Mouse (Mus musculus): ENCODE data around the gene Prr23a3. TPM values are rescaled to one million over a fixed set of nuclear protein-coding genes. Genes with fewer than 3 reads are reported as not detected.

The Prr23a3 gene
- polyA plus RNA-seq, 1 experiment from 2014 or later, result not detected

DNA sequence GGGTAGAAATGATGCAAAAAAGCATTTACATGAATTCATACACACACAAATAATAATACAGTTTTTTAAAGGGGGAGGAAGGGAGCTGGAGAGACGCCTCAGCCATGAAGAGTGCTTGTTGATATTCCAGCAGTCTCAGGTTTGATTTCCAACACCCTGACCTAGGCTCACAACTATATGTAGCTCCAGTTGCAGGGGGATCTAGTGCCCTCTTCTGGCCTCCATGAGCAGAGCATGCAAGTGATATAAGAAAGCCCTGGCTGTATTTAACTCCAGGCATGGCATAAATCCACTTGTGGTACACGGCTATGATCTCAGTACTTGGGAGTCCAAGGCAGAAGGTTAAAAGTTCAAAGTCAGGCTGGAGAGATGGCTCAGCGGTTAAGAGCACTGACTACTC lies 1.1 kb upstream of the Prr23a3 start:
- no peaks in the 10 kb centered on the region; the same call in 1 of the 2 replicates for H3K9me3 ChIP-seq
- H3K9ac ChIP-seq (replicated peaks), result no peak overlapping the region
- no peaks in the 10 kb centered on the region for H3K4me1 ChIP-seq (replicated peaks)
- no peak overlapping the region for H3K4me3 ChIP-seq (replicated peaks)
- H3K36me3 ChIP-seq, result no peaks in the 10 kb centered on the region
- ATAC-seq (ENCODE audit: insufficient number of reproducible peaks, insufficient read depth, low FRiP score, low TSS enrichment, low read depth), result no peak
- no peak overlapping the region for H3K4me2 ChIP-seq
- no peak overlapping the region for H3K27ac ChIP-seq
- WGBS, result 71% methylated on average over 3 of the region's 3 CpGs
- H3K27me3 ChIP-seq, result peaks cover 16% of the 10 kb centered on the region

GRCm38 (mm10) chr9:98901486-98901885 lies 36.9 kb downstream of the Prr23a3 start:
- H3K27ac ChIP-seq, result no peak overlapping the region
- no peak overlapping the region for H3K4me2 ChIP-seq
- no peaks in the 10 kb centered on the region for H3K27me3 ChIP-seq
- no peaks in the 10 kb centered on the region for H3K36me3 ChIP-seq
- H3K4me3 ChIP-seq (replicated peaks), result no peak overlapping the region
- no peak for ATAC-seq (ENCODE audit: insufficient number of reproducible peaks, insufficient read depth, low FRiP score, low TSS enrichment, low read depth)
- WGBS, result 81% methylated on average over 1 of the region's 1 CpGs
- no peak overlapping the region for H3K9ac ChIP-seq (replicated peaks)
- H3K9me3 ChIP-seq, result peaks cover 19% of the 10 kb centered on the region
- H3K4me1 ChIP-seq (replicated peaks), result no peaks in the 10 kb centered on the region

DNA sequence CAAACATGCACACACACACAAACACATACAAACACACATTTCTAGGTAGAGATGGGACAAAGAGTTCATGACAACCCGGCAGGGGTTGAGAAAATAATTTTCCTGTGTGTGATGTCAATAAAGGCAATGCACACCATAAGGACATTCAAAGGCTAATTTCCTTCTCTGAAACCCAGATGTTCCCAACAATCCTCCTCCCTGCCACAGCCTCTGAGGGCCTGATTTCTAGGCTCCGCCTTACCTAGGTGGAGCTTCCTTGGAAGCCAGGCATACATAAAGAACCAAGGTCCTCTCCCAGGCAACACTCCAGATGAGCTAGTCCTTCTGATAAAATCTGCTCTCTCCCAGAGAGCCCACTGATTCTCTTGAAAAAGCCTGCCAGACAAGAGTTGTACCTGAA lies 38.3 kb downstream of the Prr23a3 start, which contains the start of gene 7420426K07Rik:
Gene 7420426K07Rik, plus strand, starts transcription at position 301 of the 400 bp plus-strand sequence.
- H3K36me3 ChIP-seq, result no peaks in the 10 kb centered on the region
- no peak within 1 kb of the TSS for H3K4me3 ChIP-seq (replicated peaks)
- no peak within 1 kb of the TSS for H3K27ac ChIP-seq
- H3K4me1 ChIP-seq (replicated peaks), result no peaks in the 10 kb centered on the region
- no peak within 1 kb of the TSS for H3K4me2 ChIP-seq
- no peak within 1 kb of the TSS for H3K9ac ChIP-seq (replicated peaks)
- no peak for ATAC-seq (ENCODE audit: insufficient number of reproducible peaks, insufficient read depth, low FRiP score, low TSS enrichment, low read depth)
- no peaks in the 10 kb centered on the region for H3K27me3 ChIP-seq
- H3K9me3 ChIP-seq, result peaks cover 6% of the 10 kb centered on the region; the same call in 1 of the 2 replicates
- 91% methylated on average over 2 of the region's 2 CpGs for WGBS

Other genes starting within 250 kb of the Prr23a3 start
- not detected in 2 replicates for gene Prr23a1, start 22.3 kb upstream of the Prr23a3 start, polyA plus RNA-seq (2016; fragmentation: Nextera tagmentation; extraction: Ambion mirVana)
- gene Prr23a2, start 8.3 kb upstream of the Prr23a3 start, polyA plus RNA-seq (2016; fragmentation: Nextera tagmentation; extraction: Ambion mirVana), result not detected in 2 replicates
- not detected in 2 replicates for gene 7420426K07Rik, start 38.4 kb downstream of the Prr23a3 start, polyA plus RNA-seq (2016; fragmentation: Nextera tagmentation; extraction: Ambion mirVana)
- 0.06 TPM in 1 of 2 replicates, not detected in the other for gene Foxl2, start 90.5 kb downstream of the Prr23a3 start, polyA plus RNA-seq (2016; fragmentation: Nextera tagmentation; extraction: Ambion mirVana)
- gene Faim, start 121.6 kb downstream of the Prr23a3 start, polyA plus RNA-seq (2016; fragmentation: Nextera tagmentation; extraction: Ambion mirVana), result 51.2 and 53.5 TPM in 2 replicates
- gene Gm1123, start 170.9 kb downstream of the Prr23a3 start, polyA plus RNA-seq (2016; fragmentation: Nextera tagmentation; extraction: Ambion mirVana), result not detected in 2 replicates

Data from limb, embryonic 12.5 days (tissue).